23 mouse cellular contexts compared by ENCODE assay signal in the genomic region with DNA sequence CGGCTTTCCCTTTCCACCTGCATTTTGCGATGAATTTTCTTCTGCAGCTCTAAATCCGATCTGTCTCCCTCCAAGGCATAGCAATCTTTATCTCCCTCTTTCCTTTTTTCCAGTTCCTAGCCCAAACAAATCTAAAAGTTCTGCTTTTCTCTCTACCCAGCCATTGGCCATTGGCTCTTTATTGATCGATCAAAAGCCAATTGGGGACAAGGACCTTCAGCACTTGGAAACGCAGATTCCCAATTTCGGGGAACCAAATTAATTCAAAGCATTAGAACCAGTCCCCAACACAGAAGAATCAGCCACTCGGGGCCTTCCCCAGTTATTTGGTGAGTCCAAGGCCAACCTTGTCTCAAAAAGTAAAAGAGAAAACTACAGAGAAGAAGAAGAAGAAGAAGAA. TPM values are rescaled to one million over a fixed set of nuclear protein-coding genes. Genes with fewer than 3 reads are reported as not detected.
"Had no signal": no experiment of that assay in that cellular context is flagged by ENCODE, and none has a peak within 500 bp of the region (broad histone marks: within the 10 kb centered on the region; RNA-seq: fewer than 3 reads in every experiment).

No protein-coding gene starts in this region.

- H3K4me1 ChIP-seq: megakaryocyte, embryonic 14.5 days; midbrain, embryonic 13.5 days; midbrain, embryonic 15.5 days; neural tube, embryonic 12.5 days had no signal

- H3K4me3 ChIP-seq: lung, embryonic 15.5 days; megakaryocyte, embryonic 14.5 days; midbrain, embryonic 13.5 days; midbrain, embryonic 15.5 days; neural tube, embryonic 12.5 days had no signal

- H3K27me3 ChIP-seq: lung, embryonic 15.5 days; megakaryocyte, embryonic 14.5 days; midbrain, embryonic 13.5 days; midbrain, embryonic 15.5 days; neural tube, embryonic 12.5 days had no signal

- H3K27ac ChIP-seq: lung, embryonic 15.5 days; macrophage; midbrain, embryonic 13.5 days; midbrain, embryonic 15.5 days; neural tube, embryonic 12.5 days had no signal

- H3K36me3 ChIP-seq: lung, embryonic 15.5 days; midbrain, embryonic 13.5 days; midbrain, embryonic 15.5 days; neural tube, embryonic 12.5 days had no signal

- H3K4me2 ChIP-seq: lung, embryonic 15.5 days; midbrain, embryonic 11.5 days; midbrain, embryonic 13.5 days; midbrain, embryonic 15.5 days; neural tube, embryonic 12.5 days had no signal

- H3K9ac ChIP-seq: liver, postnatal 0 days; lung, embryonic 15.5 days; midbrain, embryonic 13.5 days; midbrain, embryonic 15.5 days; neural tube, embryonic 12.5 days had no signal

- DNase-seq: liver, postnatal 0 days; lung, adult 2 months; lung, postnatal 14 days; lung, postnatal 36 days; right cerebral cortex, postnatal 14 days; spleen, adult 18-20 months; thymus, adult 18-20 months; thymus, postnatal 14 days; thymus, postnatal 36 days had no signal

- ATAC-seq: liver, postnatal 0 days; lung, postnatal 0 days; midbrain, embryonic 13.5 days; midbrain, embryonic 15.5 days had no signal

- H3K9me3 ChIP-seq: lung, embryonic 15.5 days; midbrain, embryonic 13.5 days; midbrain, embryonic 15.5 days; neural tube, embryonic 12.5 days had no signal

RNA-seq across cellular contexts. Expression of gene Gm47985, which starts 49.7 kb away (rescaled TPM):
- total RNA-seq: midbrain, postnatal 0 days; monocyte, adult 5-6 weeks; neutrophil, adult 5-6 weeks had no signal
- polyA plus RNA-seq: lung, adult 2 months; lung, embryonic 15.5 days; macrophage; midbrain, embryonic 15.5 days; midbrain, postnatal 0 days; neural tube, embryonic 14.5 days; stomach, embryonic 14.5 days; thymus, postnatal 0 days had no signal

RNA-seq across cellular contexts. Expression of gene Gm8947, which starts 59.5 kb away (rescaled TPM):
- total RNA-seq: midbrain, postnatal 0 days; monocyte, adult 5-6 weeks; neutrophil, adult 5-6 weeks had no signal
- polyA plus RNA-seq: lung, adult 2 months; lung, postnatal 0 days; macrophage; midbrain, embryonic 13.5 days; midbrain, embryonic 15.5 days; midbrain, postnatal 0 days; neural tube, embryonic 14.5 days; stomach, embryonic 14.5 days; thymus, postnatal 0 days had no signal
